Mouse (Mus musculus) limb, embryonic 14.5 days (tissue): ENCODE measurements around the gene Klk6. TPM values are rescaled to one million over a fixed set of nuclear protein-coding genes. Genes with fewer than 3 reads are reported as not detected.
A peak's percentile ranks its signal among the peaks of the same experiment; 100 is the strongest.

Source experiments
- ATAC-seq: fragments of 200-750 bp; cut with Nextera tagmentation; 2 replicates; pipeline ENCODE4 v1.8.0; 2017; ENCODE audit warnings: low read depth, moderate number of reproducible peaks, moderate TSS enrichment; ENCODE audit not compliant: low FRiP score
- DNase-seq: peaks from one replicate; pipeline ENCODE4 v3.0.0-alpha.2; 2015; ENCODE audit warnings: low spot score
- H3K27ac ChIP-seq: fragments of 300-500 bp; sonication (generic); replicated peaks from 2 replicates; pipeline ENCODE4 v1.5.1; 2014; ENCODE audit warnings: low read depth, mild to moderate bottlenecking, low read length, moderate library complexity, mixed read lengths
- H3K27me3 ChIP-seq: fragments of 300-500 bp; sonication (generic); 2 replicates; pipeline ENCODE4 v1.6.1; 2014; ENCODE audit warnings: low read length, mixed read lengths; ENCODE audit not compliant: control insufficient read depth, insufficient read depth
- H3K36me3 ChIP-seq: fragments of 300-500 bp; sonication (generic); 2 replicates; pipeline ENCODE4 v1.6.1; 2014; ENCODE audit warnings: mild to moderate bottlenecking, low read length, moderate library complexity, mixed read lengths; ENCODE audit not compliant: control insufficient read depth, insufficient read depth
- H3K4me1 ChIP-seq: fragments of 300-500 bp; sonication (generic); 2 replicates; pipeline ENCODE4 v1.6.1; 2014; ENCODE audit warnings: antibody characterized with exemption, low read length, mixed read lengths; ENCODE audit not compliant: control insufficient read depth, insufficient read depth
- H3K4me2 ChIP-seq: fragments of 300-500 bp; sonication (generic); replicated peaks from 2 replicates; pipeline ENCODE4 v1.6.1; 2014; ENCODE audit warnings: low read depth, mild to moderate bottlenecking, low read length, moderate library complexity; ENCODE audit not compliant: severe bottlenecking
- H3K4me3 ChIP-seq: fragments of 300-500 bp; sonication (generic); replicated peaks from 2 replicates; pipeline ENCODE4 v1.5.1; 2014; ENCODE audit warnings: low read length
- H3K9ac ChIP-seq: fragments of 300-500 bp; sonication (generic); 2 replicates; pipeline ENCODE4 v1.6.1; 2014; ENCODE audit warnings: mild to moderate bottlenecking, low read depth, low read length, moderate library complexity; ENCODE audit not compliant: severe bottlenecking
- H3K9me3 ChIP-seq: fragments of 300-500 bp; sonication (generic); 2 replicates; pipeline ENCODE4 v1.6.1; 2016; ENCODE audit warnings: low read length; ENCODE audit not compliant: control insufficient read depth
- POLR2A ChIP-seq: fragments of 200-500 bp; IDR thresholded peaks from 2 replicates; pipeline ENCODE4 v1.8.0; 2012; ENCODE audit warnings: inconsistent platforms, mild to moderate bottlenecking, moderate library complexity, borderline replicate concordance; ENCODE audit not compliant: insufficient read depth, insufficient read length; ENCODE audit errors: extremely low read depth
- WGBS: fragments of 180-500 bp; shearing (Covaris S2); extraction: QIAGEN DNeasy Blood & Tissue Kit; methylation state at CpG from one replicate; pipeline ENCODE4 v1.1.7; 2014; 5-methylcytosine and 5-hydroxymethylcytosine counted together
- polyA plus RNA-seq, 2 experiments: library from polyadenylated mRNA; depleted of rRNA in 1 of 2; stranded (reverse) in 1 of 2; unstranded in 1 of 2; fragments of >200 nt; fragmentation: Nextera tagmentation in 1 of 2; extraction: Ambion mirVana in 1 of 2; gene quantifications; 2 replicates each; pipeline versions ENCODE4 v1.2.1 to v1.2.3; 2012 to 2014

The Klk6 gene
- polyA plus RNA-seq, 2 experiments, result not detected

DNA sequence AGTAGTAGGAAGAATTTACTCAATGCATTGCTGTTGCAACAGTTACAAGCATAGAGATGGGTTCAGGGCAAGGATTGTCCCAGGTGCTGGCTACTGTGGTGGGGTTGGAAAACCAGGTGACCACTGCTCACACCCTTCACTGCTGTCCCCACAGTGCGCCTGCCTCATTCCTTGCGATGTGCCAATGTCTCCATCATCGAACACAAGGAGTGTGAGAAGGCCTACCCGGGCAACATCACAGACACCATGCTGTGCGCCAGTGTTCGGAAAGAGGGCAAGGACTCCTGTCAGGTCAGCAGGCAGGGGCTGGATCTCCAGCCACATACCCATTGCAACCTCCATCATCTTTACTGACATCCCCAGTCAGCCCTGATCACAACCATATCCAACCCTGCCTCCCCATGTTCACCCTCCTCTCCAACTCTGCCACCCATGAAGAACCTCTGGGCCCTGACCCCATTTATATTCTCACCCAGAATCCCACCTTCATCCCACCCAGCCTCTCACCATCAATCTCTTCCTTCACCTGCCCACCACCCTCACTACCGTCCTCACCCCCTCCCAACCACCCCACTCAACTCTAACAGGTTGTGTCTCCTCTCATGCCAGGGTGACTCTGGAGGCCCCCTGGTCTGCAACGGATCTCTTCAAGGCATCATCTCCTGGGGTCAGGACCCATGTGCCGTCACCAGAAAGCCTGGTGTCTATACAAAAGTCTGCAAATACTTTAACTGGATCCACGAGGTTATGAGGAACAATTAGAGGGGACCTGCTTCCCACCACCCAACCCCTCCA is 45.9 kb upstream of the Klk6 start:
- Histone ChIP-seq H3K36me3 (no peaks in the 10 kb centered on the region), H3K9me3 (no peaks in the 10 kb centered on the region), H3K9ac (no peak overlapping the region), H3K4me2 (no peak overlapping the region), H3K27ac (no peak overlapping the region), H3K4me3 (no peak overlapping the region), H3K27me3 (no peaks in the 10 kb centered on the region; the same call in 1 of the 2 replicates), H3K4me1 (no peaks in the 10 kb centered on the region)
- TF ChIP-seq POLR2A, result no peak
- WGBS, result 84% methylated on average over 10 of the region's 10 CpGs
- DNase-seq, result no peak
- ATAC-seq, result no peak

DNA sequence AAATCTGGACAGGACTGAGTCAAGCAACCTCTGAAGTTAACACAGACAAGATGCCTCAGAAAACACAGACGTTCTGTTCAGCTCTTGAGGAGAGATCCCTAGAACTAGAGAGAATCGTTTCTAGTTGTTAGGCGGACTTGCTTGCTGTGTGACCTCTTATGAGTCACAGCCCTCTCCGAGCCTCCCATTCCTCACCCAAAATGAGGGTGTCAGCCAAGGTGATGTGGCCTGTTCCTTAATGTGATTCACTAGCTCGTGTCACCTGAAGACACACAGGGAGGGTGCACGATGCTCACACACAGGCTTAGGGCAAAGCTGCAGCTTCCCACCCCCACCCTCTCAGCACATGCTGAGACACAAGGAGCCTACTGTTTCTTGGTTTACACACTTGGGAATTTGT is 44.1 kb upstream of the Klk6 start:
- Histone ChIP-seq H3K9me3 (no peaks in the 10 kb centered on the region), H3K27me3 (no peaks in the 10 kb centered on the region; the same call in 1 of the 2 replicates), H3K36me3 (no peaks in the 10 kb centered on the region), H3K27ac (no peak overlapping the region), H3K4me2 (no peak overlapping the region), H3K9ac (no peak overlapping the region), H3K4me1 (no peaks in the 10 kb centered on the region), H3K4me3 (no peak overlapping the region)
- DNase-seq (no peak), ATAC-seq (no peak)
- no peak for TF ChIP-seq POLR2A
- 65% methylated on average over 6 of the region's 6 CpGs for WGBS

DNA sequence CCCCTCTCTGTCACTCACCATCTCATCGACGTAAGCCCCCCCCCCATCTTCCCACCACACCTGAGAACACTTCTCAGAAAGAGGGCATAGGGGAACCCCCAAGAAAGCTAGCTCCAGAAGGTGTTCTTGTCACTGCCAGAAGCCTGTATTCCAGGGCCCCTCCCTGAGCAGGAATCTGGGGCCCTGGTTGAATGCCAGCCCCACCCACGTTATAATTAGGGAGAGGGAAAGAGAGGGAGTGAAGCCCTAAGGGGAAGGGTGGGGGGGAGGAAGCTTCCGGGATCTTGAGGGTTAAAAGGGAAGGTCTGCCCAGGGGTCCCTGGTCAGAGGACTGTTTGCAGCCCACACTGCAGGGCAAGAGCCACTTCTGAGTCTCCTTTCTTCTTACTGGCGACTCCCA is 43.6 kb upstream of the Klk6 start, which contains the start of gene Klk10:
TSS of gene Klk10 (plus strand) at position 290 of the 400 bp plus-strand sequence.
- H3K36me3 ChIP-seq, result no peaks in the 10 kb centered on the region
- H3K4me3 ChIP-seq, result no peak within 1 kb of the TSS
- no peaks in the 10 kb centered on the region; the same call in 1 of the 2 replicates for H3K27me3 ChIP-seq
- no peak within 1 kb of the TSS for H3K4me2 ChIP-seq
- WGBS, result 42% methylated on average over 5 of the region's 5 CpGs
- H3K9ac ChIP-seq, result no peak within 1 kb of the TSS
- no peaks in the 10 kb centered on the region for H3K9me3 ChIP-seq
- ATAC-seq, result no peak
- no peak for TF ChIP-seq POLR2A
- no peaks in the 10 kb centered on the region for H3K4me1 ChIP-seq
- no peak within 1 kb of the TSS for H3K27ac ChIP-seq
- DNase-seq, result no peak

DNA sequence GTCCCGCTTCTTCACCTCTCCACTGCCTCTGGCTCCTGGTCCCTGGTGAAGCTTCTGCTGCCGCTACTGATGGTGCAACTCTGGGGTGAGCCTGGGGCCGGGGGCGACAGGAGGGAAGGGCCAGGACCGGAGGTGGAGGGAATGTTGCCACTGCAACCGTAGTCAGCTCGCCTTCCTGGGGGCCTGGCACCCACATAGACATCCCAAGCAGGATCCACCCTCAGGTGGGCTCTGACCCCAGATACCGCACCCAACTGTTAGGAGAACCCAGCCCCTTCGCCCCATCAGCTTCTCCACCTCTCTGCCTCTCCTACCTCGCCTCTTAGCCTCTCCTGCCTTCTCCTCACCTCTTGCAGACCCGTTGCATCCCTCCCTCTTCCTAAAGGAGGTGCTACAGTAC is 42.8 kb upstream of the Klk6 start:
- Histone ChIP-seq H3K9me3 (no peaks in the 10 kb centered on the region), H3K4me1 (no peaks in the 10 kb centered on the region), H3K27ac (no peak overlapping the region), H3K4me2 (no peak overlapping the region), H3K9ac (no peak overlapping the region), H3K4me3 (no peak overlapping the region), H3K36me3 (no peaks in the 10 kb centered on the region), H3K27me3 (no peaks in the 10 kb centered on the region; the same call in 1 of the 2 replicates)
- no peak for TF ChIP-seq POLR2A
- WGBS, result 75% methylated on average over 11 of the region's 11 CpGs
- DNase-seq (no peak), ATAC-seq (no peak)

DNA sequence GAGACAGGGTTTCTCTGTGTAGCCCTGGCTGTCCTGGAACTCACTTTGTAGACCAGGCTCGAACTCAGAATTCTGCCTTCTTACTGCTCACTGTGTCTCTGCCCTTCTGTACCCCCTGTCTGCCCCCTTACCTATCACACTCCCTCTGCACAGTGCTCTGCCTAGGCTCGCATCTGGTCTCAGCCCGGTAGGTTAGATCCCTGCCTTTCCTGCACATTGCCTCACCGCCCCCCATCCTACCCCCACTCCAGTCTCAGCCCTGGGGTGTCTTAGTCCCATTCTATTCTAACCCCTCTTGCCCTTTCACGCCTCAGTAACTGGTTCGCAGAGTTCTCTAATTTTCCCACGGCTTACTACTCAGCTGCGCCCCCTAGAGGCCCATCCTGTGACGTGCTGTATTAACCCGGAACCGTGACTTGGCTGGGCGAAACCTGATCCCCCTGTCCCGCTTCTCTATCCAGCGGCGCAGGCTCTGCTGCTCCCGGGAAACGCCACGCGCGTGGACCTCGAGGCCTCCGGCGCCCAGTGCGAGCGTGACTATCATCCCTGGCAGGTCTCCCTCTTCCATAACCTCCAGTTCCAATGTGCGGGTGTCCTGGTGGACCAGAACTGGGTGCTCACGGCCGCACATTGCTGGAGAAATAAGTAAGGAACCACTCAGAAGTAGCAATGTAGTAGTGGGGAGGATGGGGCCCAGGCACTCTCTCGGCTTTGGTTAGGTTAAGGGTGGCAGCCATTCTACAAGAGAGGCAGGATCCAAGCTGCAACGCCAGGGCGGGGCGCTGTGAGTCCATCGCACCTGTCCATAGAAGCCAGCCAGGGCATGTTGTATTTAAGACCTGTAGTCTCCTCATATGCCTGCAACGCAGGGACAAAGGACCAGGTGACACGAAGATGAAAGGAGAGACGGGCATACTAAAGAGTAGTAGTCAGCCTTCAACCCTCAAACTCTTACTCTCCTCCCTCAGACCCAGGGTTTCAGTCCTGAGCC is 41.7 kb upstream of the Klk6 start:
- H3K27ac ChIP-seq, result no peak overlapping the region
- H3K27me3 ChIP-seq, result no peaks in the 10 kb centered on the region; the same call in 1 of the 2 replicates
- H3K9ac ChIP-seq, result peak overlapping the region; percentile 47; the same call in 1 of the 2 replicates
- 6% methylated on average over 36 of the region's 36 CpGs for WGBS
- H3K9me3 ChIP-seq, result no peaks in the 10 kb centered on the region
- H3K4me3 ChIP-seq, result peak overlapping the region; percentile 26
- TF ChIP-seq POLR2A, result no peak
- H3K4me1 ChIP-seq, result no peaks in the 10 kb centered on the region
- no peaks in the 10 kb centered on the region for H3K36me3 ChIP-seq
- H3K4me2 ChIP-seq, result peak overlapping the region; percentile 52
- DNase-seq, result peak; percentile 77
- ATAC-seq, result peak; percentile 68
